Mouse (Mus musculus) liver (tissue): ENCODE data around the gene Rpl9-ps6.
"Not testable (repeated sequence)": the region's sequence is repeated elsewhere in the genome, so short reads cannot be mapped to it uniquely, and the experiment has no call there.

Source experiments
- DNase-seq: peaks from one replicate; pipeline ENCODE4 v3.0.0-alpha.2; 2020; ENCODE audit warnings: mixed read lengths

Rpl9-ps6 gene

DNA sequence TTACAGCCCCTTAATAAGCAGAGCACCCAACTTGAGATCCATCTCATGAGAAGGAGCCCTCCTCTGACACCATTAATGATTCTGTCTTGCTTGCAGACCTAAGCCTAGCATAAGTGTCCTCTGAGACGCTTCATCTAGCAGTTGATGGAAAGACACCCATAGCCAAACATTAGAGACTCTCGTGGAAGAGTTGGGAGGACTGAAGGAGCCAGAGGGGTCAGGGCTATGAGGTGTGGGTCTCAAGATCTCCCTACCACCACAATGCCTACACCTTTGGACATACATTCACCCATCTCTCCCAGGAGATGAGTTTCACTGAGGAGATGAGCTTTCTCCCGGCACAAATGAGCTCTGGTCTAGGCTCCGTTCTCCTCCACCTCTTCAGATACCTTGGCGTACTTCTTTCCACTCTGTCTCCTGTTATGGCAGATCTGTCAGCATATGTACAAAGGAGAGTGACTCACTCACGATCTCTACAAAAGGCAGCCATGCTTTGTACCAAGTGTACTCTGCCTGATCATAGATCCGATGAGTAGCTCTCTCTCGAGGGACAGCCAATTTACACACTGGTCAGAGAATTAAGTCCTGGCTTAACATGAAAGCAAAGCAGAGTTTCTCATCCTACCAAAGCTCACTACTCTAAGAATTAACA lies 14.5 kb upstream of the Rpl9-ps6 start:
- DNase-seq: no peak

- peak; percentile 22 for DNase-seq
These were observed 13.9 kb upstream of the Rpl9-ps6 start for GRCm38 (mm10) chr19:32480255-32480654.

DNA sequence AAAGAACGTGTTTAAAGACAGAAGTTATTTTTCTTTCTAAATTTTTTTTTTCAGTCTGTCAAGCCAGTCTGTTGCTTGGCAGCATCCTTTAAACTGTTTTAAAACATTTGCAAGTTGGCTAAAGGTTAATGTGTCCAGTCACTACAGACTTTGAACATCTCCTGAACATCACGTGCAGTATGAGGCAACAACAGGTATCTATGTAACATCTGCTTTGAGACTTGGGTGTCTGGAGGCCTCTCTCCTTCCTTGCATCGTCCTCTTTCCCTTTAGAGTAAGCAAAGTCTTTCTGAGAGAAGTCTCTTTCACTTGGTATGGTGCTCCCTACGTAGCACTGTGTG lies 10.3 kb upstream of the Rpl9-ps6 start:
- DNase-seq: no peak

DNA sequence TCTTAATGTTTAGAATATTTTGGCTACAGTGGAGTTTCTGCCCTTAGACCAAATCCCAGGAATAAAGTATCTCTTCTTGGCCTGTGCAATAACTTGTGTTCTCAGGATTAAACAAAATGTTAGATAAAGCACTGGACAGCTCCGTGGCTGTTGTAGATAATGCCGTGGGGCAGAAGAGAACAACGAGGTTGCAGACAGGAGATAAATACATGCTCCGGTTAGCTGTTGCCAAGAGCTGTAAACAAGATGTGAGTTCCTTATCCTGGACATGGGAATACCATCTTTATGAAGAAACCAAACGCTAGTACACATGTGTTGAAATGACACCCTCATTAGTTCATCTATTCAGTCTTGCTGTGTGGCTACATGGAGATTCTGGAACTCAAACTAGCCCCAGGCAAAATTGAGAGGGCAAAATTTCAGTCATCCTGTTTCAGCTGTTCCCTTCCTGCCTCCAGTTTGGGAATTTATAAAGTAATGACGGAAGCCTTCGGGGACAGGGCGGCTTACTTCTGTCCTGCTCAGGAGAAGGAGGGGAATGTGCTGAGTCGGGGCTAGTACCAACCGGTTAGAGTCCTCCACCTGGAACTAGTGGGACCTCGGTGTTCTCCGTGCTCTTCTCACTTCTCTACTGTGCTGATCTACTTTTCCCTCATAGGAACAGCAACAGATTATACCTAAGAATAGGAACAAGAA lies 9.8 kb upstream of the Rpl9-ps6 start:
- peak; percentile 74 for DNase-seq

- DNase-seq: no peak
These were observed 4.3 kb upstream of the Rpl9-ps6 start for GRCm38 (mm10) chr19:32470570-32471263.

GRCm38 (mm10) chr19:32470059-32470497 lies 3.7 kb upstream of the Rpl9-ps6 start:
- DNase-seq: peak; percentile 19

GRCm38 (mm10) chr19:32467325-32467724 lies 947 bp upstream of the Rpl9-ps6 start:
- DNase-seq: no peak

DNA sequence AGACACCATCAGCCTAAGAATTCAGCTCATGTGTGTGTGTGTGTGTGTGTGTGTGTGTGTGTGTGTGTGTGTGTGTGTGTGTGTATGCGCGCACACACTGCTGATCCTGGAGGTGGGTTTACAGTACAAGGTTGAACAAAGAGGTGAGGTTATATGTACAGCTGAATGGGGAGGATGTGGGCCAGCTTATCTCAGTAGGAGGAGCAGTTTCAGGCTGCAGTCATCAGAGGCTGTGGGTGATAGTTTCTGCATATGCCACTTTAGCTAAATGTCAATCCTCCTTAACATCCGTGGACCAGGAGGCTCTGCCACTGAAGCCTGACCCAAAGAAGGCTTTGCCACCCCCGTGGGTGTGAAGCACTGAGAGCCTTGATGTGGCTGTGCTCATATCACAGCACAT lies 1.1 kb downstream of the Rpl9-ps6 start:
- DNase-seq: no peak

DNA sequence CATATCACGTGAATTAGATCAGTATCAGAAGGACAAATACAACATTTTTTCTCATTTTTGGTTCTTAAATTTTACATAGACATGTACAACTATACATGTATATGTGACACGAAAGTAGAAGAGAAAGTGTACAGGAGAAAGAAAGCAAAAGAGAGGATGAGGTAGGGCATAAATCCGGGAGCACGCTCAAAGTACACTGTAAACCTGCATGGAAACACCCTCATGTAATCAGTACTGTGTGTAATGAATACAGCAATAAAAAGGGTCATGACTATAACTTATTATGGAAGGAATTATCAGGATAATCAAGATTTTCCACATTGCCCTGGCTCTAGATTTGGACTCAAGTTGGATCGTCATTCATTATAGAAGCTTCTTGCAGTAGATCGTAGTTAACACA lies 3.3 kb downstream of the Rpl9-ps6 start:
- no peak for DNase-seq

DNA sequence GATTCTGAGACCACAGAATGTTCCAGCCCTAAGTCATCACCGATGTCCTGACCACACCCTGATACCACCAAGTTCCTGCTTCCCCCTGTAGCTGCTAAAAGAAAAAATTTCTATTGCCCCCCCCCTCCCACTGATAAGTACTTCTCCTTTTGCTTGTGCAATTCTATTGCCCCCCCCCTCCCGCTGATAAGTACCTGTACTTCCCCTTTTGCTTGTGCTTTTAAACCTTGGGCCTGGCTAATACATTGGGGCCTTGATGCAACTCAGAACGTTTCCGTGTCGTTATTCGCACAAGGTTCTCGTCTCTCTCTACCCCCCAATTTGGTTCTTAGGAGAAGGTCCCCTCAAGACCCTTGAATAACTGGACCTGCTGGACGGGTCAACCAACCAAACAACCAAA lies 8.7 kb downstream of the Rpl9-ps6 start:
- not testable (repeated sequence) for DNase-seq

- no peak for DNase-seq
These were observed 9.6 kb downstream of the Rpl9-ps6 start for GRCm38 (mm10) chr19:32456744-32457143.

DNA sequence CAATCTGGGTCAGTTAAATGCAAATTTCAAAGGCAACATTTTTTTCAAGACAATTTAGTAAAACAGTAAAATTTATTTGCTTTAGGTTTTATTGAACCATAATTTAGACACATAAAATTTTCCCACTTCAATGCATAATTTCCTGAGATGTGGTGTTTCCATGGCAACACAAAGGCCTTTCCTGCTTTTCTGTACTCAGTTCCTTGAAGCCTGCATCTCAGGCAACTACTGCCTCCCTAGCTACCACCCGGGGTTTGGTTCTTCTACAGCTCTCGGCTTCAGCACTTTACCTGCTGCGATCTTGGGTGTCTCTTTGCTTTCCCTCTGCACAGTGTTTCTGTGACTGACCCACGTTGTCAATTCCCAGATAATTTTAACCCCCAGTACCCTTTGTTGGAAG lies 14.1 kb downstream of the Rpl9-ps6 start:
- DNase-seq: no peak

- no peak for DNase-seq
These were observed 17.4 kb downstream of the Rpl9-ps6 start for GRCm38 (mm10) chr19:32448931-32449330.

- DNase-seq: no peak
These were observed 24.8 kb downstream of the Rpl9-ps6 start for GRCm38 (mm10) chr19:32441568-32441967.

DNA sequence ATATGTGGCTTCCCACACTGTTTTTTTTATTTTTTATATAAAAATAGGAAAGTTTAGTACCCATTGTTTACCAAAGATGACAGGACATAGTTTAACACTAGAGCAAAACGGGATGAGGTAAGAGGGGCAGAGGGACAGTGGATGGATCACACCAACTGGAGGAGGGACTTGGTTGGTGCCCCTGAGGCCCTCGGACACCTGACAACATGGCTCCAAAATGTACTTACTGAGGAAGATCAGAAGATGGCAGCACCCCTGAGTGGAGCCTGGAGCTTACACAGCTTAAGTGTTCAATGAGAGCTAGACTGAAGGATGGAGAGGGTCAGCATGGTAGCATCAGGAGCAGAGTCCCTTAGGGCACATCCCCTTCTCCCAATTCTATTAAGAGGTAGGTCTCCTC lies 27.0 kb downstream of the Rpl9-ps6 start:
- DNase-seq: no peak

DNA sequence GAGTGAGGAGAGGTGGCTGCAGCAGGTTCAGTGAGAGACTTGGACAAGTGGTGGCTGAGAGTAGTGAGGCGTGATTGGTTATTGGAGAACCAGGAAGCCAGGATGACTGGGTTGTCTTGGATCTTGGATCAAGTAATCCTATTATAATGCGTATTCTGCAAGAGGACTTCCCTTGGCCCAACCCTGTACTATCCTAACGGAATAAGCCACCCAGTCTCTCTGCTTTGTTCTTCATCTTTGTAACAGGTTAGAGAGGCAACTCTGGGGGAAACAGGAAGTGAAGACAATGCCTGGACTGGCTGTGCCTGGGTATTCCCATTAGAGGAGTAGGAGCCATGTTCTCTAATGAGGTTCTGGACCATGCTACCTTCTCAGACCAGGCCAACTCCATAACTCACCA lies 40.5 kb downstream of the Rpl9-ps6 start:
- DNase-seq: no peak

DNA sequence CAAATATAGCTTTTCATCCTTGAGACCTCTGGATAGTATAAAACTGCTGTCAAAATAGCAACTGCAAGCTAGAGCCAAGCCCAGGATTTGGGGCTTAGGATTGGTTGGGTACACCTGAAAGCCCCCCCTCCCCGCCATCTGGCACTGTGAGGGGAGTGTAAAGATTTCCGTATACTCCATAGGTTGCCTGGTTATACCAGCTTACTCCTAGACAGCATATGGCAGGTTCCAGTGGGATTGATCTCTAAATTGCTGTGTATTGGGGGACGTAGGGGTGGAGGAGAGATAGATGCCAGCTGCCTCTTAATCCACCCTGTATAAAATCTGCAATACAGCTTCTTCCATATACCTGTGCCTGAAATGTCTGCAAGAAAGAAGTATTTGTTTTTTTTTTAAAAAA lies 41.7 kb downstream of the Rpl9-ps6 start:
- DNase-seq: no peak

- no peak for DNase-seq
These were observed 47.3 kb downstream of the Rpl9-ps6 start for GRCm38 (mm10) chr19:32419069-32419468.

- no peak for DNase-seq
These were observed 49.6 kb downstream of the Rpl9-ps6 start for GRCm38 (mm10) chr19:32416692-32417317.
